Comparison of ENCODE assay signal across 14 mouse cellular contexts in genomic region chr5:133600630-133601029, GRCm38 (mm10).
DNase-seq lines count a peak whose midpoint lies in the region; ATAC-seq and TF ChIP-seq lines count a peak whose summit lies in the region.
"Had no signal": no experiment of that assay in that cellular context is flagged by ENCODE, and none has a peak within 500 bp of the region (broad histone marks: within the 10 kb centered on the region; RNA-seq: fewer than 3 reads in every experiment).

No protein-coding gene starts in this region.

- H3K27ac ChIP-seq in embryonic facial prominence, embryonic 11.5 days (replicated peaks; ENCODE audit: low read depth, low read length) = no peak overlapping the region
- H3K27ac ChIP-seq in embryonic facial prominence, embryonic 10.5 days (replicated peaks) = no peak overlapping the region
- H3K27ac ChIP-seq in kidney, adult 2 months (ENCODE audit: insufficient read depth, low read depth, low read length) = no peak overlapping the region
- H3K27ac ChIP-seq in embryonic facial prominence, embryonic 14.5 days (replicated peaks; ENCODE audit: low read depth, low read length) = no peak overlapping the region
- H3K27ac ChIP-seq: kidney, embryonic 15.5 days; limb, embryonic 10.5 days had no signal

- no peaks in the 10 kb centered on the region for H3K27me3 ChIP-seq in embryonic facial prominence, embryonic 11.5 days (ENCODE audit: control insufficient read depth, insufficient read depth, low read length)
- no peaks in the 10 kb centered on the region; the same call in 1 of the 2 replicates for H3K27me3 ChIP-seq in embryonic facial prominence, embryonic 10.5 days (replicated peaks; ENCODE audit: low read depth, poor library complexity, severe bottlenecking)
- H3K27me3 ChIP-seq in kidney, adult 2 months (replicated peaks; ENCODE audit: control insufficient read depth, insufficient read depth, low read length) = no peaks in the 10 kb centered on the region
- H3K27me3 ChIP-seq in embryonic facial prominence, embryonic 14.5 days (replicated peaks; ENCODE audit: control insufficient read depth, insufficient read depth, low read length) = no peaks in the 10 kb centered on the region
- H3K27me3 ChIP-seq: kidney, embryonic 15.5 days had no signal

- no peaks in the 10 kb centered on the region for H3K4me1 ChIP-seq in embryonic facial prominence, embryonic 11.5 days (ENCODE audit: control insufficient read depth, insufficient read depth, low read length)
- H3K4me1 ChIP-seq in embryonic facial prominence, embryonic 10.5 days = no peaks in the 10 kb centered on the region
- H3K4me1 ChIP-seq in kidney, adult 2 months (ENCODE audit: control insufficient read depth, insufficient read depth, low read length) = no peaks in the 10 kb centered on the region
- no peaks in the 10 kb centered on the region for H3K4me1 ChIP-seq in embryonic facial prominence, embryonic 14.5 days (ENCODE audit: control insufficient read depth, insufficient read depth, low read length)
- H3K4me1 ChIP-seq: kidney, embryonic 15.5 days; limb, embryonic 10.5 days had no signal

- no peak overlapping the region for H3K4me2 ChIP-seq in embryonic facial prominence, embryonic 11.5 days (ENCODE audit: low read depth, low read length)
- no peak overlapping the region for H3K4me2 ChIP-seq in embryonic facial prominence, embryonic 14.5 days (ENCODE audit: low read depth, low read length)
- H3K4me2 ChIP-seq: kidney, embryonic 15.5 days had no signal

- H3K9me3 ChIP-seq in embryonic facial prominence, embryonic 11.5 days (replicated peaks; ENCODE audit: control insufficient read depth, low read length) = no peaks in the 10 kb centered on the region
- H3K9me3 ChIP-seq in embryonic facial prominence, embryonic 10.5 days = no peaks in the 10 kb centered on the region
- H3K9me3 ChIP-seq in embryonic facial prominence, embryonic 14.5 days (ENCODE audit: control insufficient read depth, low read length) = 0 out of 2 replicates have a peak, but pooled peaks cover 6% of the 10 kb centered on the region
- H3K9me3 ChIP-seq: kidney, embryonic 15.5 days; limb, embryonic 10.5 days had no signal

- no peak overlapping the region for H3K4me3 ChIP-seq in embryonic facial prominence, embryonic 11.5 days (ENCODE audit: low read depth, low read length)
- H3K4me3 ChIP-seq in embryonic facial prominence, embryonic 10.5 days = no peak overlapping the region
- no peak overlapping the region for H3K4me3 ChIP-seq in kidney, adult 2 months (ENCODE audit: insufficient read depth, low read depth, low read length)
- no peak overlapping the region for H3K4me3 ChIP-seq in embryonic facial prominence, embryonic 14.5 days (ENCODE audit: low read depth, low read length)
- H3K4me3 ChIP-seq: erythroblast, embryonic 14.5 days; kidney, embryonic 15.5 days; limb, embryonic 10.5 days had no signal

- peak; percentile 36 for DNase-seq in embryonic facial prominence, embryonic 11.5 days (ENCODE audit: low spot score)
- DNase-seq in embryonic facial prominence, embryonic 10.5 days (ENCODE audit: low spot score) = no peak
- no peak for DNase-seq in kidney, adult 2 months
- no peak for DNase-seq in kidney, adult 11 months
- peak; percentile 4 for DNase-seq in lung, postnatal 36 days
- no peak for DNase-seq in lung, postnatal 25 days (ENCODE audit: low spot score)
- DNase-seq in embryonic facial prominence, embryonic 14.5 days (ENCODE audit: low spot score) = peak; percentile 13
- DNase-seq in spleen, adult 18-20 months = no peak
- DNase-seq: cerebellum, adult 9-10 months; liver, postnatal 0 days; thymus, adult 18-20 months had no signal

- TF ChIP-seq CTCF in kidney, adult 2 months (conservative IDR thresholded peaks at IDR 0.05; ENCODE audit: insufficient read depth, insufficient read length, low read depth, low read length) = 0 out of 2 replicates have a peak, but pooled peaks have one; percentile 19

- H3K36me3 ChIP-seq in embryonic facial prominence, embryonic 11.5 days (replicated peaks; ENCODE audit: control insufficient read depth, insufficient read depth, low read depth, low read length) = no peaks in the 10 kb centered on the region
- H3K36me3 ChIP-seq in embryonic facial prominence, embryonic 10.5 days (replicated peaks) = no peaks in the 10 kb centered on the region
- H3K36me3 ChIP-seq in kidney, adult 2 months (ENCODE audit: control insufficient read depth, insufficient read depth, low read length) = no peaks in the 10 kb centered on the region
- H3K36me3 ChIP-seq in embryonic facial prominence, embryonic 14.5 days (ENCODE audit: control insufficient read depth, insufficient read depth, low read length) = no peaks in the 10 kb centered on the region
- H3K36me3 ChIP-seq: kidney, embryonic 15.5 days; limb, embryonic 10.5 days had no signal

- TF ChIP-seq POLR2A in kidney, adult 2 months (IDR thresholded peaks at IDR 0.05; ENCODE audit: low read depth, low read length) = no peak

- 53% methylated on average over 5 of the region's 5 CpGs for WGBS in embryonic facial prominence, embryonic 11.5 days
- WGBS in embryonic facial prominence, embryonic 10.5 days = 55% methylated on average over 5 of the region's 5 CpGs
- 72% methylated on average over 5 of the region's 5 CpGs for WGBS in kidney, adult 2 months
- WGBS in embryonic facial prominence, embryonic 14.5 days = 62% methylated on average over 5 of the region's 5 CpGs

- no peak overlapping the region for H3K9ac ChIP-seq in embryonic facial prominence, embryonic 11.5 days (replicated peaks; ENCODE audit: low read length)
- H3K9ac ChIP-seq in embryonic facial prominence, embryonic 14.5 days (ENCODE audit: low read depth, low read length) = no peak overlapping the region
- H3K9ac ChIP-seq: kidney, embryonic 15.5 days; liver, postnatal 0 days had no signal

- no peak for ATAC-seq in embryonic facial prominence, embryonic 11.5 days (replicated peaks; ENCODE audit: insufficient number of reproducible peaks, low FRiP score, low TSS enrichment, low read depth)
- ATAC-seq in embryonic facial prominence, embryonic 14.5 days (ENCODE audit: low read depth) = no peak
- ATAC-seq: liver, postnatal 0 days had no signal

Comparison
In these comparisons a context has a peak if more than half of its experiments do, and no peak if none do; other contexts are left out.
1. DNase-seq: peak in embryonic facial prominence, embryonic 11.5 days (single experiment), lung, postnatal 36 days (single experiment) and embryonic facial prominence, embryonic 14.5 days (single experiment); none in embryonic facial prominence, embryonic 10.5 days (single experiment), kidney, adult 2 months (single experiment), kidney, adult 11 months (single experiment), lung, postnatal 25 days (single experiment) and spleen, adult 18-20 months (0 of 2).